Mouse (Mus musculus) telencephalon, adult 2 months (tissue): ENCODE data around the gene Gimap9.

ENCODE experiments used
- DNase-seq: peaks from one replicate; pipeline ENCODE4 v3.0.0-alpha.2; 2011; ENCODE audit warnings: low read depth, low spot score

The Gimap9 gene

DNA sequence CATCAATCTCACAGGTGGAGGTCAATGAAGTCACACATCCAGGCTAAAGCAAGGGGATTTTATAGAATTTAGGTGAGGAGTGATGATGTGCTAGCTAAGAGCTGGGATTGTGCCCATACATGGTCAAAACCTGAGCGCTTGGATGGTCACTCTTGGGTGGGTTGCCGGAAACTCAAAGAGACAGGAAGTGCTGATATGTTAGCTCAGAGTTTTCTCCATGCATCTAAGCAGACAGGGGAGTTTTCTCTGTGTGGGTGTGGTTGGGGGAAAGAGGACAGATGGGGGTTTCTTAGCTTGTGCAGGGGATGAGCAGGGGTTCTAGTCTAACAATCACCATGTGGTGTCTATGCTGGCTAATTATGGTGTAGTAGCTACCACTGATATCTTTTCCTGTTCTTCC is 13.4 kb downstream of the Gimap9 start:
- no peak for DNase-seq

DNA sequence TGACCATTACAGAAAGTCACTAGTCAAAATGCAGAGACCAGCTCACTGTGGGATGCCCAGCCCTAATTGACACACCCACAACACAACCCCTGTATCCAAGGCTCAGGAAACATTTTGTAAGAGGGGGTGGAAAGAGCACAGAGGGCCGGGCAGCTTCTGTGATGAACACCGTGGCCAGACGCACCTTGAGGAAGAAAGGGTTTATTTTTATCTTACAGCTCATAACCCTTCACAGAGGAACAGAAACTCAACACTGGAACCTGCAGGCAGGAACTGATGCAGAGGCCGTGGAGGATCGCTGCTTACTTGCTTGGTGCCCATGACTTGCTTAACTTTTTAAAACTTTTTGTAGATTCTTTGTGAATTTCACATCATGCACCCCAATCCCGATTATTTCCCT is 17.0 kb downstream of the Gimap9 start:
- no peak for DNase-seq

DNA sequence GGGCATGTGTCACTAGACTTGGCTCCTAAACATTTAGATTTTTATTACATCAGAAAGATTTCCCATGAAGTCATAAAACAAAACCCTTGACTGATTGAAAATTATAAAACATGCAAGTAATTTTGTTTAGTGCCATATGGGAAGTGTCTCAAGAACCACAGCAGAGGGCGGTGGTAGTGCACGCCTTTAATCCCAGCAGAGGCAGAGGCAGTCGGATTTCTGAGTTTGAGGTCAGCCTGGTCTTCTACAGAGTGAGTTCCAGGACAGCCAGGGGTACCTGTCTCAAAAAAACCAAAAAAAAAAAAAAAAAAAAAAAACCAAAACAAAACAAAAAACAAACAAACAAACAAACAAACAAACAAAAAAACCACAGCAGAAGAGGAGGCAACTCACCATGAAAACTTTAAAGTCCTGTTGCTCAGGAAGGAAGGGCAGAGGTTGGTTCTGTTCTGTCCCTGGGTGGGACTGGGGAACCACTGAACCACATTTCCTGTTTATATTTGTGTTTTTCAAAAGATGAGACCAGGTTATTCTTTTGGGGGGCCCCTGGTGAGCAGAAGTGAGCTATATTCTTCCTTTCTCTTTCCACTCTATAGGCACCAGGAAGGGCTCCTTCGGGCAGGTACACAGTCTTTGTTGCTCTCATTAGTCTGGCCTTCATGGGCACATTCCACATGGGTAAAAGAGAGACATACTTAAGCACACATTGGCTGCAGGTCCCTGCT is 21.1 kb downstream of the Gimap9 start:
- no peak for DNase-seq

DNA sequence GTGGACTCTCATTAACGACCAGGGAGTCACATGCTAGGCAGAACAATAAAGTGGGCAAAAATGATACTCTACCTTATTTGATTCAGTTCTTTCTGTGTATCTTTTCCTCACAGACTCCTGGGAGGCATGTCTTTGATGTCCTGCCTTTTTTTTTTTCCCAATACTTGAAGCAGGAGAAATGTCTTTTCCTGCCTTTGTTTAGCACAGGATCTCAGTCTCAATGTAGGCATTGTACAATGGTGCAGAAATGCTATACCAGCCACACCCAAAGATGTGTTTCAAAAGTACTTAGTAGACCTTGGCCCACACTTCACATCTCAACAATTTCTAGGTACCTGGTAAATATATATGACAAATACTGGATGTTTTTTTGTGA is 21.6 kb downstream of the Gimap9 start:
- DNase-seq: no peak

DNA sequence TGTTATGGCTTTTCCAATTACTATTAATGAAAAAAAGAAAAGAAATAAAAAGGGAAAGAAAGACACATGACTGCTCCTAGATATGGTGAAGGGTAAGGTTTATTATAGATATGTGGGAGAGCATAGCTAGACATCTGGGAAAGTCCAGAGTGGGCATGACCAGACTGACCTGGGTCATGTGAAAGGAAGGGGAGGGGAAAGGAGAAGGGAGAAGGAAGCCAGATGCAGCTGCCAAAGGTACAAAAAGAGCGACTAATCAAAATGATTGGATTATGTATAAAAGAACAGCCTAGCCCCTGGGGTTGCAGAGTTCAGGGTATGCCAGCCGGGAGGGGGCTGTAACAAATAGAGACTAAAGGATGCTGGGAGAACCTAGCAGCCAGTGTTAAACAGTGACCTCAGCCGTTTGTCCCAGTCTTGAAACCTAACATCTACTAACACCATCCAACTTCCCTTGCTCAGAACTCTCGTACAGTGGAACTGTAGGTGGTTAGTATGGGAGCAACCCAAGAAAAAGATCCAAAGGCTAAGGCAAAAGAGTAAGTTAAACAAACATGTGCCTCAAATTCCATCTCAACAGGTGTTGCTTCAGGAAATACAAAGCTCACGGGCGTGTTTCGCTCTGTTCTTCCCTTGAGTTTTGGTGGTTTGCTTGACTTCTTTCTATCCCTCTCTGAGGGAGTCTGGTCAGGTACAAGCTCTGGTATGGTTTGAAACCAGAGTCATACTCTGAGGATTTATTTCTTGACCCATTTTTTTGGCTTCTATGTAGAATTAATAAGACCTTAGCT is 22.3 kb downstream of the Gimap9 start:
- DNase-seq: no peak

DNA sequence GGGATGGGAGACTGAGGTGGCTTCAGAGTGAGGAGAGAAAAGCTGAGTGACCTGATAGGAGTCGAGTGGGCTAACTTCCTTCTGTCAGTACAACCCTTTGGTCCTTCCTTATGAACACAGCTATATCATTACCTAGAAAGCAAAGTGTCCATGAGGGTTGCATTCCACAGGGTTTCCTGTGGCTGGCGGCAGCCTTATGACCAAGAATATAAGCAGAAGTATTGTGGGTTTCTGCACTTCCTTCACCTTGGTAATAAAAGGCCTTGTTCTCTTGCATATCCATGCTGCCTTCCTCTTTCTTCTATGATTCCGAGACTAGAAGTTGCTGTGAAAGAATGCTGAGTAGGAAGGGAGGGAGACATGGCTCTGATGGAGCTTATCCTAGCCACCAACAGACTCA is 23.0 kb downstream of the Gimap9 start:
- DNase-seq: no peak

DNA sequence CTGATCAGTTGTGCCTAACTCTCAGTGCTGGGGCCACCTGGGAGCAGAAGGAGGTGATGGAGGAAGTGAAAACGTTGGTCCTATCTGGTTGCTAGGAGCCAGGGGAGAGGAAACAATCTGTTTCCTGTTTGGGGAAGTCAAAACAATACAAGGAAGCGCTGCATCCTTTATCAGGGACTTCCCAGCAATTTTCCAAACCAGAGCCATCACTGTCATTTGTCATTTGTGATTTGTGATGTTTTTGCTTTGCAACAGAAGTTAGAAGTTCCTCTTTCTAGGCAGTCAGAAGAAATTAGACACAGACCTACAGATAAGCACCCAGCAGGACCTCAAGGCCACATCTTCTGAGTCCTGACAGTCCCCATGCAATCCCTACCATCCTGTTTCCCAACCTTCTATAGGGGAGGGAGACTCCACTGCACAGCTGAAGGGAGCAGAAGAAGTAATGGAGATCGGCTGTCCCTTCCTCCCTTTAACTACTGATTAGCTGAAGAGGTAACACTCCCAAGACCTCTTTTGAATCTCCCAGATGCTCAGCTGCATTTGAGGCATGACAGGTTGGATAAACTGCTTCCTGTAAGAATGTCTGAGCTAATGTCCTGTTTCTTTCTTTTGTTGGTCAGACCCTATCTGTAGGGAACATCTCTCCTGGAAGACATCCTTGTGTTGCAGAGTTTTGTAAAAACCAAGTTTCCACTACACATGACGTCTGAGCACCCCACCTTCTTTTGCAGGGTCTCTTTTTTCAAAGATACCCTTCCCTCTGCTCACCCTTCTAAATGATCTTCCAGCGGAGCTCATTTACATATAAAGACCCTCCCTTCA is 24.5 kb downstream of the Gimap9 start:
- no peak for DNase-seq

DNA sequence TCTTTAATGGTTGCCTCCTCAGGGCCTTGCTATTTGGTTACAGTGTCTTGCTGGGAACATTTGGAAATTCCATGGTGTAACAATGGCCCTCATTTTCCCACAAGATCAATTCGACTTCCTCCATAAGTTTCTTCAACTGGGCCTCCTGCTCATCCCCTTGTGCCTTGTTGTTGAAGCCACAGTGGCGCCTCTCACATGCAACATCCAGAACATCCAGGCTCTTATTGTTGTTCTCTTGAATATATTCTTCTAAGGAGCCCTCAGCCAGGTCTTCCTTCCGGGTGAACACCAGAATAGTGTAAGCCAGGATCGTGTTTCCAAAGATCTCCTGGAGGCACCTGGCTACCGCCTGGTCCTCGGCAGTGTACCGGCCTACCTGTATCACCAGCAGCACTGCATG is 26.2 kb downstream of the Gimap9 start:
- no peak for DNase-seq

DNA sequence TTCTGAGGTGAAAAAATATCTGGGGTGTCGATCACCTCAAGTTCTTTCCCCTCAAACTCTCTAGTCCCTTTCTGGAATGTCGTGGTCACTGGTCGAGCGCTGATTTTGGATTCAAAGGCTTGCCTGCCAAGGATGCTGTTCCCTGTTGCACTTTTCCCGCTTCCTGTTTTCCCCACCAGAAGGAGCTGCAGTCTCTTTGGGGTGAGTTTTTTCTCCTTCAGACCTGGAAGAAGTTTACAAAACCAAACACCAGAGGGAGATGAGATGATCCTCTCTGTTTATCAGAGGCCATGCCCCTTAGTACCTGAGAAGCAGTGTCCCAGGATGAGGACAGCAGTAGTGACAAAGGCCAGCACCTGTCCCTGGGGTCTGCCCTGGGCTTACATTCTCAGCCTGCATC is 26.7 kb downstream of the Gimap9 start:
- DNase-seq: no peak

DNA sequence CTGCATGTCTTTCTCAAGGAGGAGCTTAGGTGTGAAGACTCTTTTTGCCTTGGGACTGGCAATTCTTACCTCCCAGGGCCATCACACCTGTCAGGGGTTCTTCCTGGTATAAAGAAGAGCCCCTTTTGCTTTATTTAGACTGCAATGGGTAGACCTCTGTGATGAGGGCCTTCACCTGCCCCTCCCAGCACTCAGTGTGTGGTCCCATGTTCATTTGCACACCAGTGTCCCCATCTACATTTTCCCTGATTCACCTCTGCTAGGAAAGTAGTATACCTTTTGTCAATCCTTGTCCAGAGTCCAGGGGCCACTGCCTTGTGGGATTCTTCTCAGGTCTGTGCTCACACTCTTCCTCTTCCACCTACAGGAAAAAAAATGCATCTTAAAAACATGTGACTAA is 28.2 kb downstream of the Gimap9 start:
- DNase-seq: no peak

DNA sequence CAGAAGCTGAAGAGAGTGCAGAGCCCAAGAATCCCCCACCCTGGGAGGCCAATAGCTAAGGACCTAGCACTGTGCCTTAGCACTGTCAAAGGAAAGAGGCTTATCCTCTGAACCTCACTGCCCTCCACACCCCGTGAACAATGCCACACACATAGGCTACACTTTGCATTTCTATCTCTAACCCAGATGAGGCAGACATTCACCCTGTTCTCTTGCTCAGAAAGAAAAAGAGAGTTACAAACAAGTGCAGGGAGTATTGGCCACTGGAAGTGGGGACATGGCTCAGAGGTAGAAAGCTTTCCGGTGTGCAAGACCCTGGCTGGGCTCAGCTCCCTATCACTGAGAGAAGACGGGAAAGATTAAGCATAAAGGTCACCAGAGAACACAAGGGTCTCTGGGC is 30.2 kb downstream of the Gimap9 start:
- no peak for DNase-seq

DNA sequence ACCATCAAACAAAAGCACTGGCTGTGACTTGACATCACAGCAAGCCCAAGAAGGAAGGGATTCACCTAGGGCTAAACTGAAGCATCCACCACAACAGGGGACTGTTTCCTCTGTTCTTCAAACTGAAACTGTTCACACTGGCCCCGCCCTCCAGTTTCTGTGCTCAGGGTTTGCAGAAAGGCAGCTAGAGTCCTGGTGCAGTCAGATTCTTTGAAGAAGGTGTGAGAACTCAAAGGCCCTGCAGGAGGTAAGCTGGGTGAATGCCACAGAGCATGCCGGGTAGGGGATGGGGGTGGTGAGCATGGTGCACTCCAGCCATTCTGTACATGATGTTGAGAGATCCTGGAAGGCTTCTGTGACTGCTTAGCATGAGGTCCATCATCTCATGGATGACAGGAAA is 42.5 kb downstream of the Gimap9 start, which contains the start of the genes Gm28053 and Gimap7:
TSS of gene Gm28053 (plus strand) at position 153 of the 400 bp plus-strand sequence.
TSS of gene Gimap7 (plus strand) at position 167 of the 400 bp plus-strand sequence.
- DNase-seq: no peak

DNA sequence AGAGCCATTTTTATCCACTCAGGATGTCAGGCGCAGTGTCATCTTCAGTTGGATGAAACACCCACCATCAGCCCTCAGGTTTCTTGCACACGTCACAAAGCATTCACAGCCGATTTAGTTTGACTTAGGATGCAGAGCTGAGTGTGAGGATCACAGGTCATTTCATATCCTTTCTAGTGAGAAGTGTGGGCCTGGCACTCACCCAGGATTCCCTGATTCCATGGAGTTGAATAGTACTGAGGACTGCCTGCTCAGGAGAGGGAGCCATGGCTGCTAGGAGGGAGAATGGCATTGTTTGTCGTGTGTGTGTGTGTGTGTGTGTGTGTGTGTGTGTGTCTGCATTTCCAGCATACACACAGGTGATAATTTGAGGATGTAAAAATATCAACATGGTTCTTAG is 44.4 kb downstream of the Gimap9 start:
- DNase-seq: no peak

DNA sequence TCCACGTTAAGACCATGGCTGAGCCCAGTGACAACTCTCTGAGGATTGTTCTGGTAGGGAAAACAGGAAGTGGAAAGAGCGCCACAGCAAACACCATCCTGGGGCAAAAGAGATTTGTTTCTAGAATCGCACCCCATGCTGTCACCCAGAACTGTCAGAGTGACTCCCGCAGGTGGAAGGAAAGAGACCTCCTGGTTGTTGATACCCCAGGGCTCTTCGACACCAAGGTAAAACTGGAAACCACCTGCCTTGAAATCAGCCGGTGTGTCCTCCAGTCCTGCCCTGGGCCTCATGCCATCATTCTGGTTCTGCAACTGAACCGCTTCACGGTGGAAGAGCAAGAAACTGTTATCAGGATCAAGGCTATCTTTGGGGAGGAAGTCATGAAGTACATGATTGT is 47.5 kb downstream of the Gimap9 start:
- DNase-seq: no peak

DNA sequence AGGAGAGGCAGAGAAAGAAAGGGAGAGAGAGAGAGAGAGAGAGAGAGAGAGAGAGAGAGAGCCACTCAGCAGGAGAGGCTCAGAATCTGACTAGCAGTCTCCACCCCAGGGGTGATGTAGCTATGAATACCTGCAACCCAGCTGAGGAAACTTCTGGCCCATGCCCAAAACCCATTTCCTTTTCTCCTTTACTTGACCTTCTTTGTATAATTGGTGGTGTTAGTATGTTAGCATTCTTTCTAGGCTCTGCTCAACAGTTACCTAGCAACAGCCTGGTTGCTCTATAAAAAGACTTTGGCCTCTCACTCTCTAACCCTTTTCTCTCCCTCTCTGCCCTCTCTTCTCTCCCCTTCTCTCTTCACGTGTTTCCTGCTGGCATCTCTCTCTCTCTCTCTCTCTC is 49.5 kb downstream of the Gimap9 start:
- no peak for DNase-seq

DNA sequence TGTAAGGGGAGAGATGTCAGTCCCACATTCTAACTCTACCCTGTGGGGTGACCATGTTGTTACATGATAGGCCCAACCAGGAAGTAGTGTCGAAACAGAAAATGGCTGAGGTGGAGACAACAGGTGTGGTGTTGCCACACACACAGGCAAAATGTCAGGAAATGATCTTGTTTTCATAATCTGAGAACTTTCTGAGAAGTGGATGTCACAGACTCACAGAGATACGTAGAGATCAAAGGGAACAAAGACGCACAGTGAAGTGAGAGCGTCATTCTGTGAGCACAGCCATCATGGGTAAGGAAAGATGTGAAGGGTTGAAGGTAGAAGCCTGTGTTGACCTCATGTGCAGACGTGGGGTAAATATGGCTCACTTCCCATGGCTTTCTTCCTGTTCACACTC is 51.8 kb downstream of the Gimap9 start:
- DNase-seq: no peak
